Mouse (Mus musculus) midbrain, embryonic 13.5 days (tissue): ENCODE results near the gene Tssc4. TPM values are rescaled to one million over a fixed set of nuclear protein-coding genes. Genes with fewer than 3 reads are reported as not detected.
A peak's percentile ranks its signal among the peaks of the same experiment; 100 is the strongest.

Source experiments
- ATAC-seq: fragments of 200-750 bp; cut with Nextera tagmentation; 2 replicates; pipeline ENCODE4 v1.8.0; 2017; ENCODE audit warnings: mild to moderate bottlenecking, moderate TSS enrichment, moderate library complexity
- H3K27ac ChIP-seq: fragments of 300-500 bp; sonication (generic); 2 replicates; pipeline ENCODE4 v1.5.1; 2015; ENCODE audit warnings: inconsistent platforms, mild to moderate bottlenecking, moderate library complexity
- H3K27me3 ChIP-seq: fragments of 300-500 bp; sonication (generic); 2 replicates; pipeline ENCODE4 v1.6.1; 2015; ENCODE audit warnings: mild to moderate bottlenecking, inconsistent platforms
- H3K36me3 ChIP-seq: fragments of 300-500 bp; sonication (generic); 2 replicates; pipeline ENCODE4 v1.6.1; 2015; ENCODE audit warnings: mild to moderate bottlenecking, inconsistent platforms
- H3K4me1 ChIP-seq: fragments of 300-500 bp; sonication (generic); replicated peaks from 2 replicates; pipeline ENCODE4 v1.6.1; 2015; ENCODE audit warnings: inconsistent platforms
- H3K4me2 ChIP-seq: fragments of 300-500 bp; sonication (generic); replicated peaks from 2 replicates; pipeline ENCODE4 v1.6.1; 2015; ENCODE audit warnings: moderate library complexity, mild to moderate bottlenecking, inconsistent platforms
- H3K4me3 ChIP-seq: fragments of 300-500 bp; sonication (generic); replicated peaks from 2 replicates; pipeline ENCODE4 v1.5.1; 2015; ENCODE audit warnings: mild to moderate bottlenecking, inconsistent platforms
- H3K9ac ChIP-seq: fragments of 300-500 bp; sonication (generic); replicated peaks from 2 replicates; pipeline ENCODE4 v1.6.1; 2015; ENCODE audit warnings: mild to moderate bottlenecking, inconsistent platforms
- H3K9me3 ChIP-seq: fragments of 300-500 bp; sonication (generic); 2 replicates; pipeline ENCODE4 v1.6.1; 2016; ENCODE audit warnings: mild to moderate bottlenecking, inconsistent platforms
- WGBS: fragments of 180-500 bp; shearing (Covaris S2); methylation state at CpG from one replicate; pipeline ENCODE4 v1.1.7; 2015; 5-methylcytosine and 5-hydroxymethylcytosine counted together
- polyA plus RNA-seq: library from polyadenylated mRNA; unstranded; fragments of >200 nt; fragmentation: Nextera tagmentation; extraction: Ambion mirVana; gene quantifications from 2 replicates; pipeline ENCODE4 v1.2.1, GENCODE M21; 2015

Gene Tssc4
- polyA plus RNA-seq, 1 experiment from 2014 or later: 104 TPM

- Histone ChIP-seq H3K36me3 (no peaks in the 10 kb centered on the region), H3K27me3 (no peaks in the 10 kb centered on the region), H3K9ac (no peak overlapping the region), H3K4me2 (no peak overlapping the region), H3K9me3 (no peaks in the 10 kb centered on the region), H3K4me3 (no peak overlapping the region), H3K27ac (no peak overlapping the region), H3K4me1 (peaks cover 20% of the 10 kb centered on the region)
- no peak for ATAC-seq
- WGBS: 82% methylated on average over 3 of the region's 3 CpGs
Measured at GRCm38 (mm10) chr7:143049331-143049730, 19.7 kb upstream of the Tssc4 start.

- WGBS: 97% methylated on average over 3 of the region's 3 CpGs
- no peak overlapping the region for H3K4me2 ChIP-seq
Measured at GRCm38 (mm10) chr7:143049841-143050816, 18.9 kb upstream of the Tssc4 start.

DNA sequence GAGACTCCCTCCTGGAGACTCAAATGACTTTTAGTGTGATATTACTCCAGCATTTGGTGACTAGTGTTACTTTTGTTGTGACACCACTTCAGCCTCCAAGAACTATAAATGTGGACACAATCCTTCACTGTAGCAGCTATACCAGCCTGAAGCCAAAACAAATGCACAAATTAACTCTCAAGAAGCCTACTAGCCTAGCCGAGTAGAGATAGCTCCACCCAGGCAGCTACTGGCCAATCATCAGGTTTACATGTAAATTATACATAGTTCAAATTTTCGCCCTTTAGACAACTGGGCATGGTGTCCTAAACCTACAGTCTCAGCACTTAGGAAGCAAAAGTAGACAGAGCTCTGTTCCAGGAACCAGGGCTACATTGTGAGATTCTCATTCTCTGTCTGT lies 17.7 kb upstream of the Tssc4 start:
- H3K4me2 ChIP-seq: no peak overlapping the region
- no peak overlapping the region for H3K9ac ChIP-seq
- ATAC-seq: no peak
- peaks cover 39% of the 10 kb centered on the region for H3K4me1 ChIP-seq
- no peak overlapping the region for H3K27ac ChIP-seq
- no peaks in the 10 kb centered on the region for H3K36me3 ChIP-seq
- no peaks in the 10 kb centered on the region for H3K27me3 ChIP-seq
- WGBS: 64% methylated on average over 2 of the region's 2 CpGs
- no peak overlapping the region for H3K4me3 ChIP-seq
- H3K9me3 ChIP-seq: no peaks in the 10 kb centered on the region

More at GRCm38 (mm10) chr7:143049841-143050816, 18.9 kb upstream of the Tssc4 start:
- ATAC-seq: no peak
- no peaks in the 10 kb centered on the region for H3K9me3 ChIP-seq
- no peak overlapping the region for H3K27ac ChIP-seq
- H3K36me3 ChIP-seq: no peaks in the 10 kb centered on the region
- no peaks in the 10 kb centered on the region for H3K27me3 ChIP-seq
- no peak overlapping the region for H3K9ac ChIP-seq
- H3K4me1 ChIP-seq: peaks cover 28% of the 10 kb centered on the region
- H3K4me3 ChIP-seq: no peak overlapping the region

GRCm38 (mm10) chr7:143052626-143053007 lies 16.4 kb upstream of the Tssc4 start, which contains the start of gene Cd81:
Cd81 (plus strand) TSS chr7:143052739.
- H3K4me1 ChIP-seq: peaks cover 48% of the 10 kb centered on the region
- no peaks in the 10 kb centered on the region for H3K27me3 ChIP-seq
- H3K4me3 ChIP-seq: peak within 1 kb of the TSS; percentile 86
- peak within 1 kb of the TSS; percentile 91 for H3K4me2 ChIP-seq
- H3K9ac ChIP-seq: peak within 1 kb of the TSS; percentile 88
- ATAC-seq: peak; percentile 83
- no peaks in the 10 kb centered on the region for H3K9me3 ChIP-seq
- no peaks in the 10 kb centered on the region for H3K36me3 ChIP-seq
- H3K27ac ChIP-seq: peak within 1 kb of the TSS; percentile 81
- WGBS: under 1% methylated on average over 37 of the region's 37 CpGs

DNA sequence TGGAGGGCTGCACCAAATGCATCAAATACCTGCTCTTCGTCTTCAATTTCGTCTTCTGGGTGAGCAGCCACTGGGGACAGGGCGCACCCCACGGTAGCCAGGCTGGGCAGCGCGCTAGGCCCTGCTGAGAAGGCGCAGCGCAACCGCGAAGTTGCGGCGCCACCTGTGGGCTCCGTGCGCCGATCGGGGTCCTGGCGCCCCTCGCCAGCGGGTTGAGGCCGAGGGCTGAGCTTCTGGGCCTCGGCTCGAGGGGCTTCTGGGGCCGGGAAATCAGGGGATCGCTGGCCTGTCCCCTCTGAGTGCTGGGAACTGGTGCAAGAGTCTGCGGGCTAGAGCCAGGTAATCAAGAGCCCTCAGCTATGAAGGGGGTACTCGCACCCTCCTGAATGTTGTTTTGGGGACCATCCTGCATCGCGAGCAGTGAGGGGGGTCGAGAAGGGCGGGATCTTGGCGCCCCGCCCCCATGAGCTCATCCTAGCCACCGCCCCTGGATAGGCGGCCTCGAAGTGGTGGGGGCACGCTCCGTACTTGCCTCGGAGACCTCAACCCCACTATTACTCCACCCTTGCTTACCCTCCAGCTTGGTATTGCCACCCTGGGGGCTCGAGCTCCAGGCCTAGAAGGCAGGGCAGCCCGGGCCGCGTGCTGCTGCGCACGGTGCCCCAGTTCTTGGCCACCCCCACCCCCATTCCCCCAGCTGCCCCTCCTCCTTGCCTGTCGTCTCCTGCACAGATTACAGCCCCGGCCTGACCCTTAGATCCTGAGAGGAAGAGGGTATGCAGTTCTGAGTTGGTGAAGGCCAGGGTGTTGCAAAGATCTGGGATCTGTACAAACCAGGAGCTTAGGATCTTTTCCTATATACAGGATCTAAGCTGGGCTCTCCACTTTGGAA lies 15.8 kb upstream of the Tssc4 start:
- Histone ChIP-seq H3K4me3 (peak overlapping the region; percentile 86), H3K27me3 (no peaks in the 10 kb centered on the region), H3K4me2 (peak overlapping the region; percentile 91), H3K27ac (peak overlapping the region; percentile 81), H3K9ac (peak overlapping the region; percentile 88), H3K9me3 (no peaks in the 10 kb centered on the region), H3K4me1 (peaks cover 48% of the 10 kb centered on the region), H3K36me3 (no peaks in the 10 kb centered on the region)
- peak; percentile 77 for ATAC-seq
- under 1% methylated on average over 43 of the region's 46 CpGs for WGBS

DNA sequence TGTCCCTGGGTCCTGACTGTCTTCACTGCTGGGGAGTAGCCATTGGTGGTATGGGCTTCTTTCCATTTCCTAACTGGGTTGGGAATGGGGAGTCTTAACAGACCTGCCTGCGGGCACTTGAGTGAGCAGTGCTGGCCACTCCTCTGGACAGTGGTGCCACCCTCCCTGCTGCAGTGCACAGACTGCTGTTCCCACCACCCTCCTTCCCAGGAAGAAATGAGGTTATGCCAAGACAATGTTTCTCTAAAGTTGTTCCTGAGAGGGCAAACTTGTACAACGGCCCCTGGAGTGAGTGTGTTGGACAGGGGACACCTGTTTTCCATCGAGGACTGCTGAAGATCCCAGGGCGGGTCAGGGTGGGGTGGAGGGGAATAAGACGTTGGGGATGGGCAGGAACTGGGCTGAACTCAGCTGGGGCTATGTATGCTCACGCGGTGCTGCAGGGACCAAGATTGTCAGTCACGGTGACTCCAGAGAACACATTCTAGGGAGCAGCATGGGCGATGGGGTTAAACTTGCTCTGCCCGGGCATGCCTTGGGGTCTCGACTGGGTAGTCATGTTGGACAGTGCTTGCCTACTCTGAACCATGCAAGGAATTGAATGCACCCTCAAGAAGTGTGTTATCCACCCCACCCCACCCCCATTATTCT lies 15.0 kb upstream of the Tssc4 start:
- Histone ChIP-seq H3K4me1 (peaks cover 48% of the 10 kb centered on the region), H3K4me2 (peak overlapping the region; percentile 91), H3K9ac (peak overlapping the region; percentile 88), H3K9me3 (no peaks in the 10 kb centered on the region), H3K4me3 (peak overlapping the region; percentile 86), H3K36me3 (no peaks in the 10 kb centered on the region), H3K27me3 (no peaks in the 10 kb centered on the region), H3K27ac (no peak overlapping the region)
- 70% methylated on average over 11 of the region's 11 CpGs for WGBS
- ATAC-seq: peak; percentile 12; the same call in 1 of the 2 replicates

DNA sequence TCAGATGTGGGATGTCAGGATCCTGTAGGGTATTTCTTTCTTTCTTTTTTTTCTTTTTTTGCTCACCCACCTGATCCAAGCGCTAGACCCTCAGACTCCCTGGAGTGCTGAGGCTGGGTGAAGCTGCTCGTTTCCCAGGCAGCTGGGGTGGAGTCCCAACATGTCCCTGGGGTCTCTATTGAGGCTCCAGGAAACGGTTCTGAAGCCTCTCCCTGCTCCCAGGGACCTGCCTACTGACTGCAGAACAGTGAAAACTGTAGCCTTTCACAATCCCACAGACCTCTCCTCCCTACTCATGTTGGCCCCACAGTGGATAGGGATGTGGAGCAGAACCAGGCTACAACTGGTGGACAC lies 14.5 kb upstream of the Tssc4 start:
- 0 out of 2 replicates have a peak, but pooled peaks cover 3% of the 10 kb centered on the region for H3K36me3 ChIP-seq
- H3K9ac ChIP-seq: peak overlapping the region; percentile 88
- no peak for ATAC-seq
- H3K27me3 ChIP-seq: no peaks in the 10 kb centered on the region
- peak overlapping the region; percentile 86 for H3K4me3 ChIP-seq
- peak overlapping the region; percentile 91 for H3K4me2 ChIP-seq
- no peaks in the 10 kb centered on the region for H3K9me3 ChIP-seq
- WGBS: 42% methylated on average over 3 of the region's 3 CpGs
- peaks cover 51% of the 10 kb centered on the region for H3K4me1 ChIP-seq
- no peak overlapping the region for H3K27ac ChIP-seq

GRCm38 (mm10) chr7:143055001-143055400 lies 14.0 kb upstream of the Tssc4 start:
- no peaks in the 10 kb centered on the region for H3K9me3 ChIP-seq
- ATAC-seq: no peak
- H3K4me3 ChIP-seq: peak overlapping the region; percentile 86; the same call in 1 of the 2 replicates
- H3K27me3 ChIP-seq: no peaks in the 10 kb centered on the region
- peak overlapping the region; percentile 88 for H3K9ac ChIP-seq
- WGBS: 88% methylated on average over 3 of the region's 3 CpGs
- peak overlapping the region; percentile 91 for H3K4me2 ChIP-seq
- H3K4me1 ChIP-seq: peaks cover 52% of the 10 kb centered on the region
- H3K36me3 ChIP-seq: 0 out of 2 replicates have a peak, but pooled peaks cover 3% of the 10 kb centered on the region
- no peak overlapping the region for H3K27ac ChIP-seq

DNA sequence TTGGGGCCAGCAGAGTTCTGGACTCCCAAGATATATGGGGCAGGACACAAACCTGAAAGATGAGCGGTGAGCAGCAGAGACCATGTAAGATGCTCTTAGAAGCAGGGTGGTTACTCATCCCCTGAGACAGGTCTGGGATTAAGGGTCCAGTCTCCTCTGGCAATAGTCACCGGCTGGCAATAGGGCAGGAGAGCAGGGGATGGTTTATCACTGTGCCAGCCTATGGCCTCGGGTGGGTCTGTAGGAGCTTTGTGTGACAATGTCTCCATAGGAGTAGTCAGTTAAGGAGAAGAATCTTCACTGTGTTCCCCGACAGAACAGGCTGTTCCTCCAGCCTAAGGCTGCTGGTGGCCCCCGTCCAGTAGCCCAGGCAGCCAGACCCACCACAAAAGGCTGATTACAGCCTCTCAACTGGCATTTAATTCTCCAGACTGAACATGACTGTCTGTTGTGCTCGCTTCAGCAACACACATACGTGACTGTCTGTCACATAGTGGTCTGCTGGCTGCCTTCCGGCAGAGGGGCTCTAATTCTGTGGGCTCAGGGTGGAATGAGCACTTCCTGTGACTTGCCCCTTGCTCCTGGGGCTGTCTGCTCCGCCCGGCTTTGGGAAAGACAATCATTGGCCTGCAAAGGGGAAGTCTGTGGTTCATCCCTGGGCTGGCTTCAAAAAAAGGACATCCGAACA lies 13.4 kb upstream of the Tssc4 start:
- Histone ChIP-seq H3K9me3 (no peaks in the 10 kb centered on the region), H3K27me3 (no peaks in the 10 kb centered on the region), H3K4me2 (peak overlapping the region; percentile 91), H3K36me3 (0 out of 2 replicates have a peak, but pooled peaks cover 3% of the 10 kb centered on the region), H3K9ac (peak overlapping the region; percentile 52; the same call in 1 of the 2 replicates), H3K27ac (no peak overlapping the region), H3K4me3 (no peak overlapping the region), H3K4me1 (peaks cover 52% of the 10 kb centered on the region)
- ATAC-seq: no peak
- WGBS: 87% methylated on average over 11 of the region's 11 CpGs

DNA sequence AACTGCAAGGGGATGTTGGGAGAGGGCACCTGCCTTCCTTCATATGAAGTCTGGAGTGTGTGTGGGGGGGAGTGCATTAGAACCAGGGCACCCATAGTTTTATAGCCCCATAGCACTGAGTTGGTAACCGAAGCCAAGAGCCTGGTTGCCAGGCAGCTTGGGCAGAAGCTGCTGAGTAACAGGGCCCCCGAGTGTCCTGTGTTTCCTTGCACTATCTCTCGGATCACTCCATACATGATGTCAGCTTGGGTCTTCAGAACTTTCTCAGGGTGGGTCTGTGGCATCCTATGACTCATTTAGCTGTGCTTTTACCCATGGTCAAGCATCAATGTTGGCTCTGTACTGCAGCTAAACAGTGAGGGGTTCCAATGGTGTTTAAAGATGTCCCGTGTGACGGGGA lies 12.0 kb upstream of the Tssc4 start:
- no peak overlapping the region for H3K27ac ChIP-seq
- no peak overlapping the region for H3K9ac ChIP-seq
- no peak overlapping the region for H3K4me3 ChIP-seq
- 0 out of 2 replicates have a peak, but pooled peaks cover 8% of the 10 kb centered on the region for H3K36me3 ChIP-seq
- WGBS: 92% methylated on average over 5 of the region's 5 CpGs
- H3K4me2 ChIP-seq: no peak overlapping the region
- peaks cover 51% of the 10 kb centered on the region for H3K4me1 ChIP-seq
- H3K27me3 ChIP-seq: no peaks in the 10 kb centered on the region
- ATAC-seq: no peak
- no peaks in the 10 kb centered on the region for H3K9me3 ChIP-seq

- Histone ChIP-seq H3K27me3 (no peaks in the 10 kb centered on the region), H3K4me1 (peaks cover 45% of the 10 kb centered on the region), H3K9me3 (no peaks in the 10 kb centered on the region), H3K27ac (0 out of 2 replicates have a peak overlapping the region, but pooled peaks have one; percentile 14), H3K36me3 (peaks cover 15% of the 10 kb centered on the region), H3K9ac (no peak overlapping the region), H3K4me2 (no peak overlapping the region), H3K4me3 (no peak overlapping the region)
- ATAC-seq: no peak
- WGBS: 91% methylated on average over 9 of the region's 9 CpGs
Measured at GRCm38 (mm10) chr7:143057667-143058220, 11.3 kb upstream of the Tssc4 start.
